Comparison of ENCODE assay signal across 10 mouse cellular contexts in the genomic region with DNA sequence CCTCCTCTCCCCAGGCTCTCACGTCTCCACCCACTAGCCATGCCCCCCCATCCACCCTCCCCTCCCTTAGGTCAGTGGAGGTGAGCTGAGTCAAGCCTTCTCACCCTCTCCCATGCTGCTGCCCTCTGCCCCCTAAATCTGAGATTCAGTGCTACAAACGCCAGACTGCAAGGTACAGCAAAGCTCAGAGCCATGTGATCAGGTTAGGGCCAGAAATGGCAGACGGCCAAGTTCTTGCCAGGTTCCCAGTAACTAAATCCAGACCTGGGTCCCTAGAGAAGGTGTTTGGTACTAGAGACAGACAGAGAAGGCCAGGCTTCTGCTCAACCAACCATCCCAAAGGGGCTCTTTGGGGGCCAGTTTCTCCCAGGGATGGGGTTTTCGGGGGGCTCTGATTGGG. TPM values are rescaled to one million over a fixed set of nuclear protein-coding genes. Genes with fewer than 3 reads are reported as not detected.
DNase-seq lines count a peak whose midpoint lies in the region; ATAC-seq lines count a peak whose summit lies in the region.
"Had no signal": no experiment of that assay in that cellular context is flagged by ENCODE, and none has a peak within 500 bp of the region (broad histone marks: within the 10 kb centered on the region; RNA-seq: fewer than 3 reads in every experiment).

No protein-coding gene starts in this region.

- no peaks in the 10 kb centered on the region for H3K36me3 ChIP-seq in heart, embryonic 15.5 days
- no peaks in the 10 kb centered on the region for H3K36me3 ChIP-seq in limb, embryonic 11.5 days (ENCODE audit: control insufficient read depth, insufficient read depth, low read length)
- H3K36me3 ChIP-seq: midbrain, embryonic 13.5 days had no signal

- no peaks in the 10 kb centered on the region for H3K9me3 ChIP-seq in heart, embryonic 15.5 days (replicated peaks)
- H3K9me3 ChIP-seq in limb, embryonic 11.5 days (ENCODE audit: control insufficient read depth, low read length) = no peaks in the 10 kb centered on the region
- H3K9me3 ChIP-seq: midbrain, embryonic 13.5 days had no signal

- 48% methylated on average over 4 of the region's 4 CpGs for WGBS in heart, embryonic 15.5 days
- WGBS in limb, embryonic 11.5 days = 47% methylated on average over 4 of the region's 4 CpGs

- peak; percentile 41; the same call in 1 of the 2 replicates for ATAC-seq in heart, embryonic 15.5 days (replicated peaks; ENCODE audit: insufficient number of reproducible peaks, insufficient read depth, low FRiP score, low read depth)
- ATAC-seq in limb, embryonic 11.5 days (ENCODE audit: insufficient number of reproducible peaks, low FRiP score, low TSS enrichment, low read depth) = peak; percentile 47; the same call in 1 of the 2 replicates
- ATAC-seq: forebrain, embryonic 16.5 days; midbrain, embryonic 13.5 days had no signal

- H3K4me3 ChIP-seq in heart, embryonic 15.5 days = no peak overlapping the region
- H3K4me3 ChIP-seq in limb, embryonic 11.5 days (ENCODE audit: low read depth, low read length) = no peak overlapping the region
- H3K4me3 ChIP-seq: midbrain, embryonic 13.5 days had no signal

- H3K4me2 ChIP-seq in heart, embryonic 15.5 days = no peak overlapping the region
- no peak overlapping the region for H3K4me2 ChIP-seq in limb, embryonic 11.5 days (ENCODE audit: low read depth, severe bottlenecking)
- H3K4me2 ChIP-seq: midbrain, embryonic 13.5 days had no signal

- peaks cover 53% of the 10 kb centered on the region for H3K4me1 ChIP-seq in heart, embryonic 15.5 days (replicated peaks)
- peaks cover 8% of the 10 kb centered on the region for H3K4me1 ChIP-seq in limb, embryonic 11.5 days (ENCODE audit: control insufficient read depth, insufficient read depth, low read length)
- H3K4me1 ChIP-seq: midbrain, embryonic 13.5 days had no signal

- peak; percentile 42 to 47 for DNase-seq in heart, adult 18-20 months
- DNase-seq in heart, adult 9 months (ENCODE audit: low spot score in 2 of 2) = no peak
- DNase-seq in cerebellum, adult 18-20 months = peak; percentile 52 to 59
- DNase-seq in limb, embryonic 11.5 days (ENCODE audit: low spot score) = peak; percentile 48
- no peak for DNase-seq in right cerebral cortex, postnatal 14 days
- no peak for DNase-seq in layer of hippocampus, adult 9-10 months (ENCODE audit: low spot score)
- no peak for DNase-seq in embryo, embryonic 11 days

- H3K27ac ChIP-seq in heart, embryonic 15.5 days = peak overlapping the region; percentile 55; the same call in 1 of the 2 replicates
- no peak overlapping the region; the same call in 1 of the 2 replicates for H3K27ac ChIP-seq in limb, embryonic 11.5 days (replicated peaks; ENCODE audit: low read depth, low read length)
- H3K27ac ChIP-seq: midbrain, embryonic 13.5 days had no signal

- no peaks in the 10 kb centered on the region for H3K27me3 ChIP-seq in heart, embryonic 15.5 days
- H3K27me3 ChIP-seq in limb, embryonic 11.5 days (ENCODE audit: control insufficient read depth, insufficient read depth, low read length) = no peaks in the 10 kb centered on the region
- H3K27me3 ChIP-seq: midbrain, embryonic 13.5 days had no signal

- H3K9ac ChIP-seq in heart, embryonic 15.5 days = no peak overlapping the region
- H3K9ac ChIP-seq in limb, embryonic 11.5 days (ENCODE audit: low read length) = no peak overlapping the region
- H3K9ac ChIP-seq: midbrain, embryonic 13.5 days had no signal

RNA-seq across cellular contexts. Expression of a gene that starts 30.0 kb away (rescaled TPM):
- total RNA-seq in heart, adult 18-20 months (2021) = 10 to 100 TPM; 45.6 to 47.9 TPM
- polyA plus RNA-seq in heart, embryonic 15.5 days (2015; fragmentation: Nextera tagmentation; extraction: Ambion mirVana) = 75.1 and 88.2 TPM in 2 replicates
- polyA plus RNA-seq in limb, embryonic 11.5 days (2014; fragmentation: Nextera tagmentation; extraction: Ambion mirVana) = 7.1 and 8.3 TPM in 2 replicates

Comparison
In these comparisons a context has a peak if more than half of its experiments do, and no peak if none do; other contexts are left out.
1. DNase-seq: peak in heart, adult 18-20 months (2 of 2), cerebellum, adult 18-20 months (2 of 2) and limb, embryonic 11.5 days (single experiment); none in heart, adult 9 months (0 of 2), right cerebral cortex, postnatal 14 days (single experiment), layer of hippocampus, adult 9-10 months (single experiment) and embryo, embryonic 11 days (single experiment).